Mouse (Mus musculus): ENCODE data around the gene Lrrc29.
A peak's percentile ranks its signal among the peaks of the same experiment; 100 is the strongest.

Lrrc29 gene

GRCm38 (mm10) chr8:105326141-105326672 lies at the start of gene Lrrc29, which contains the start of gene Tmem208:
Gene Lrrc29, minus strand, starts transcription at chr8:105326278.
Gene Tmem208, plus strand, starts transcription at chr8:105326354.
- DNase-seq, result peak; percentile 97

- no peak for DNase-seq
Measured at GRCm38 (mm10) chr8:105374513-105374966, 48.5 kb upstream of the Lrrc29 start.

- DNase-seq, result no peak
Measured at GRCm38 (mm10) chr8:105373032-105373431, 47.0 kb upstream of the Lrrc29 start, which contains the start of gene Plekhg4. Gene Plekhg4, plus strand, starts transcription at chr8:105373274.

GRCm38 (mm10) chr8:105372473-105372872 lies 46.4 kb upstream of the Lrrc29 start:
- DNase-seq, result no peak

GRCm38 (mm10) chr8:105367107-105367506 lies 41.0 kb upstream of the Lrrc29 start:
- DNase-seq, result no peak

GRCm38 (mm10) chr8:105361751-105362702 lies 35.9 kb upstream of the Lrrc29 start:
- no peak for DNase-seq

- DNase-seq, result no peak
Measured at GRCm38 (mm10) chr8:105359646-105360045, 33.6 kb upstream of the Lrrc29 start.

- no peak for DNase-seq
Measured at GRCm38 (mm10) chr8:105359208-105359607, 33.1 kb upstream of the Lrrc29 start.

- DNase-seq, result no peak
Measured at GRCm38 (mm10) chr8:105356681-105357080, 30.6 kb upstream of the Lrrc29 start.

GRCm38 (mm10) chr8:105355179-105356024 lies 29.3 kb upstream of the Lrrc29 start:
- no peak for DNase-seq

GRCm38 (mm10) chr8:105354549-105354948 lies 28.5 kb upstream of the Lrrc29 start:
- DNase-seq, result no peak

GRCm38 (mm10) chr8:105353583-105354135 lies 27.6 kb upstream of the Lrrc29 start:
- peak; percentile 68 for DNase-seq

- no peak for DNase-seq
Measured at GRCm38 (mm10) chr8:105350186-105350585, 24.1 kb upstream of the Lrrc29 start.

- DNase-seq, result peak; percentile 61
Measured at GRCm38 (mm10) chr8:105349096-105349771, 23.2 kb upstream of the Lrrc29 start.

GRCm38 (mm10) chr8:105348450-105349095 lies 22.5 kb upstream of the Lrrc29 start, which contains the start of gene Slc9a5:
Gene Slc9a5, plus strand, starts transcription at chr8:105348843.
- DNase-seq, result peak; percentile 76

- DNase-seq, result peak; percentile 91
Measured at GRCm38 (mm10) chr8:105347428-105348221, 21.5 kb upstream of the Lrrc29 start, which contains the start of gene Fhod1. Gene Fhod1, minus strand, starts transcription at chr8:105347953.

- peak; percentile 52 for DNase-seq
Measured at GRCm38 (mm10) chr8:105346611-105347427, 20.7 kb upstream of the Lrrc29 start.

- no peak for DNase-seq
Measured at GRCm38 (mm10) chr8:105345061-105345975, 19.2 kb upstream of the Lrrc29 start.

Measured in cerebellum, adult 11 months (tissue).